Mouse (Mus musculus): Measurements from ENCODE around the gene Lamtor2. TPM values are rescaled to one million over a fixed set of nuclear protein-coding genes. Genes with fewer than 3 reads are reported as not detected.
A peak's percentile ranks its signal among the peaks of the same experiment; 100 is the strongest.

Lamtor2 gene
- polyA plus RNA-seq, 1 experiment from 2014 or later, result 102 TPM

DNA sequence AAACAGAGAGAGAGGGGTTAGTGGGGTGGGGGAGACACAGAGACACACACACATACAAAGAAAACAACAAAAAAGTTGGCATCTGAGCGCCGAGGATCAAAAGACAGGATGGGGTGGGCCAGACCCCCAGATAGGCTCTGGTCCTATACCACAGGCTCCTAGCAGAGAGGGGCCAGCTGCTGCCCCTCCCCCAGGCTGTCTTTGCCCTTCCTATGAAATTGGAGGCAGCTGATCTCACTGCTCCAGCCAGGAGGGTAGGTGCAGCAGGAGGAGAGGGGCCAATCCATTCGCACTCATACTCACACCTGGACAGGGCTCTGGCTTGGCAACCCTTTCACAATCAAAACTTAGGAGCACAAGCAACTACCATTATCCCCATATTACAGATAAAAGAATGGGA is 43.6 kb downstream of the Lamtor2 start:
- ATAC-seq, result no peak
- peak overlapping the region; percentile 84 for H3K4me2 ChIP-seq
- whole genome bisulfite sequencing (ENCODE audit: insufficient replicate concordance), result 52% methylated on average over 3 of the region's 3 CpGs
- H3K4me1 ChIP-seq, result peaks cover 84% of the 10 kb centered on the region
- H3K36me3 ChIP-seq, result no peaks in the 10 kb centered on the region
- peak overlapping the region; percentile 70 for H3K9ac ChIP-seq
- no peaks in the 10 kb centered on the region for H3K9me3 ChIP-seq (replicated peaks)
- H3K27me3 ChIP-seq (replicated peaks), result peaks cover 8% of the 10 kb centered on the region
- H3K27ac ChIP-seq, result peak overlapping the region; percentile 77
- H3K4me3 ChIP-seq, result peak overlapping the region; percentile 53

DNA sequence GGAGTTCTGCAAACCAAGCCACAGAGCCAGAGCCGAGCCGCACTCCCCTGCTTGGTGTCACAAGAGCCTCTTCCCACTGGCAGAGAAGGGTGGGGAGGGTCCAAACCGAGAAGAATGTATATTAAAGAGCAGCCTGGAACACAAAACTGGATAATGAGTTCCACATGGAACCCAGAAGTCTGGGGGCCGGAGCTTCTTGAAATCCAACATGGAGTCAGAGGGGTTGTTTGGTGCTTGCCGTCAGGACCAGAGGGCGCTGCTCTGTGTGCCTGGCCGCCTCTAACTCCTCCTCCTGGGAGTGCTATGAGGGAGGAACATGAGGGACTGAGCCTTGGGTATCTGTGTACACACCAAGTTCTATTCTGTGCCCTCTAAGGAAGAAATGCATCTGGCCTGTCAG is 47.1 kb downstream of the Lamtor2 start:
- no peak overlapping the region for H3K4me3 ChIP-seq
- 60% methylated on average over 7 of the region's 7 CpGs for WGBS (ENCODE audit: insufficient replicate concordance)
- ATAC-seq, result no peak
- no peaks in the 10 kb centered on the region for H3K27me3 ChIP-seq (replicated peaks)
- H3K9me3 ChIP-seq (replicated peaks), result no peaks in the 10 kb centered on the region
- no peak overlapping the region for H3K4me2 ChIP-seq
- H3K4me1 ChIP-seq, result peaks cover 80% of the 10 kb centered on the region
- H3K36me3 ChIP-seq, result peaks cover 3% of the 10 kb centered on the region; the same call in 1 of the 2 replicates
- 0 out of 2 replicates have a peak overlapping the region, but pooled peaks have one; percentile 12 for H3K9ac ChIP-seq
- no peak overlapping the region for H3K27ac ChIP-seq

DNA sequence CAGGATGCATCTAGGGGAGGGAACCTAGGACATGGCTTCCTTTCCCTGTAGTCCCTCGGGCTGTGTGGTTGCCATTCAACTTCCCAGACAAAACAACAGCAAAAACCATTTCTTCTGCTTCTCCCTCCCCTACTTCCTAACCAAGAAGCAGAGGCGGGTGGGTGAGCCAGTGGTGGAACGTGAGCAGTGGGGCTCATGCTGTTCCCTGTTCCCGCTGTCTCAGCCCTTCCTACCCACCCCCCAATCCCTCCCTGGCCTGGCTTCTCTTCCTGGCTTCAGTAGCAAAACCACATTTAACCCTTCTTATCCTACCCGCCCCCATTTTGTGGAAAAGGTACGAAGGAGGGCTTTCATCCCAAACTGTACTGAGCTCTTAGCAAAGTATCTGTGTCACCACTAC is 47.8 kb downstream of the Lamtor2 start:
- Histone ChIP-seq H3K27ac (no peak overlapping the region), H3K9me3 (replicated peaks) (no peaks in the 10 kb centered on the region), H3K36me3 (peaks cover 9% of the 10 kb centered on the region), H3K4me3 (no peak overlapping the region), H3K4me1 (peaks cover 80% of the 10 kb centered on the region), H3K4me2 (no peak overlapping the region), H3K9ac (peak overlapping the region; percentile 12; the same call in 1 of the 2 replicates), H3K27me3 (replicated peaks) (no peaks in the 10 kb centered on the region)
- ATAC-seq, result no peak
- 68% methylated on average over 6 of the region's 6 CpGs for WGBS (ENCODE audit: insufficient replicate concordance)

DNA sequence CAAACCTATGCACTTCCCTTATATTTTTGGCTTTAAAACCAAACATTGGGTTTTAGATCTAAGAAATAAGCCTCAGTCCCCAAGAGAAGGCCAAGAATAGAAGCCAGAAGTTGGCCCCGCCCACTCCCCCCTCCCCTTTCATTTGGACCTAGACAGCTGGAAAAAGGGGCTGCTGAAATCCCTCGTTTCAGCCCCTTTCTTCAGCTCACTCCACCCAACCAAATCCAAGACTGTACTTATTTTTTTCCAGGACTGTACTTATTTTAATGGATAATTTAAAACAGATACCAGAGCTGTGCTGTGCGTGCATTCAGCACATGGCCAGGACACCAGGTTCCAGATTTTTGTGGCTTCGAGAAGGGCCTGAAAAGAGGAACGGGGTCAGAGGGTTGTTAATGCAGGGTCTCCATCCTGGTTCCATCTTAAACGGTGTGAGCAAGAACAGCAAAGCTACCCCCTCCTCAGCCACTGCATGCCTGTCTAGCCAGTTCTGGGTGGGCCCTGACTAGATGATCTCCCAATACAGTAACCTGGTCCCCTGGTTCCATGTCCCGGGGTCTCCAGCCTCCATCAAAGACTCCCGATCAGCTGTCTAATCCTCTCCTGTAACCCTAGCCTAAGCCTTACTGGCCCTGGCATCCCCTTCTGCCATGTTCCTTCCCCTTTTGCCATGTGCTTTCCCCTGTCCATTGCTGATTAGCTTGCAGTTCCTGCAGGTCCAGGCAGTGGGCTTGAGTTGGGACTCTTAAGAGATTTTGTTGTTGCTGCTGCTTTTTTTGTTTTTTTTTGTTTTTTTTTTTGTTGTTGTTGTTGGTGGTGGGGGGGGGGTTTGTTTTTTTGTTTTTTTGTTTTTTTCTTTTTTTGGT is 48.8 kb downstream of the Lamtor2 start:
- Histone ChIP-seq H3K4me3 (no peak overlapping the region), H3K9me3 (replicated peaks) (no peaks in the 10 kb centered on the region), H3K4me1 (peaks cover 80% of the 10 kb centered on the region), H3K27me3 (replicated peaks) (no peaks in the 10 kb centered on the region), H3K9ac (no peak overlapping the region), H3K4me2 (no peak overlapping the region), H3K36me3 (peaks cover 19% of the 10 kb centered on the region), H3K27ac (peak overlapping the region; percentile 27)
- ATAC-seq, result no peak
- WGBS (ENCODE audit: insufficient replicate concordance), result 35% methylated on average over 8 of the region's 8 CpGs

DNA sequence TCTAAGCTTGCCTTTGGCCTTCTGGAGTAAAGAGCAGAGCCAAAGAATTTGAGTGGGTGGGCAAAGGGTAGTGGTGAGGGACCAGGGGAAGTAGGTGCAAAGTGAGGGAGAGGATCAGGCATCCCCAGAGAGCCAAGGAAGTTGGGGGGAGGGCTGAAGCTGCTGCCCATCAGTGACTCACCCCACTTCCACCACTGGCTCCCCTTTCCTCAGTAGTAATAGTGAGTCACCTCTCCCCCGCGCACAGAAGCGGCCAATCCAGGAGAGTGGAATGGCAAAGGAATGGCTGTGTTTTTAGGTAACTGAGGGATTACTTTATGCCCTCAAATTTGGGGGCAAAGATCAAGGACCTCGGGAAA is 49.4 kb downstream of the Lamtor2 start:
- Histone ChIP-seq H3K9me3 (replicated peaks) (no peaks in the 10 kb centered on the region), H3K36me3 (peaks cover 25% of the 10 kb centered on the region), H3K4me2 (peak overlapping the region; percentile 89), H3K27me3 (replicated peaks) (no peaks in the 10 kb centered on the region), H3K27ac (peak overlapping the region; percentile 95), H3K4me1 (peaks cover 82% of the 10 kb centered on the region), H3K9ac (peak overlapping the region; percentile 3; the same call in 1 of the 2 replicates), H3K4me3 (peak overlapping the region; percentile 97)
- ATAC-seq, result peak; percentile 3
- WGBS (ENCODE audit: insufficient replicate concordance), result 26% methylated on average over 4 of the region's 4 CpGs

DNA sequence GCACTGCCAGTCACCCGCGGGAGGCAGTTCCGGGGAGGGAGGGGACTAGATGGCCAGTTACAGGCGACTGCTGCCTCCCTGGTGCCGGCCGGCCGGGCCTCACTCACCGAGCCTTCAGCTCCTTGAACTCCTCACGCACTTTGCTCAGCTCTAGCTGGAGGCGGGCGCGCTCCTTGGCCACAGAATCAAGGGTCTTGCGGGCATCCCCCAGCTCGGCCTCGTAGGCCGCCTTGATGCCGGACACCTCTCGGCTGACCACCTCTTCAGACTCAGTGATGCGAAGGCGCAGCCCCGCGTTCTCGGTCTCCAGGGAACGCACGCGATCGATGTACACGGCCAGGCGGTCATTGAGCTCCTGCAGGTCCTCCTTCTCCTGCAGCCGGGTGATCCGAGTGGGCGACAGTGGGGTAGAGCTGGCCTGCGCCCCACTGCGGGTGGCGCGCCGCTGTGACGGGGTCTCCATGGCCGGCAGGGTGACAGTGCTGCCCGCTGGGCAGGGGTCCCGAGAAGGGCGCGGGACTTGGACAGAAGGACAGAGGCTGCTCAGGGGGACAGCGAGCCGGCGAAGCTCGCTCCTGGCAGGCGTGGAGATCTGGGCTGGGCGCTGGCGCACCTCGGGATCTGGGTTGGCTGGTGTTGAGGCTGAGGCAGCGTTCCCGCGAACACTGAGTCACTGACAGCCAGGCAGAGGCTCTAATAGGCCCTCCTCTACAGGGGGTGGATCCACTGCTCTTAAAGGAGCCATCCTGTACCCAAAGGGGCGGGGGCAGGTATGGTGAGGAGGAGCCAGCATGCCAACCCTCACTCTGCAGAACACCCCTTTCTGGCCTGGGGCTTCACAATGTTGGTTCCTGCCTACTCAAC is 50.0 kb downstream of the Lamtor2 start:
- Histone ChIP-seq H3K27ac (peak overlapping the region; percentile 95), H3K4me2 (peak overlapping the region; percentile 89), H3K4me1 (peaks cover 82% of the 10 kb centered on the region), H3K36me3 (peaks cover 32% of the 10 kb centered on the region), H3K9me3 (replicated peaks) (no peaks in the 10 kb centered on the region), H3K27me3 (replicated peaks) (no peaks in the 10 kb centered on the region), H3K4me3 (peak overlapping the region; percentile 97), H3K9ac (peak overlapping the region; percentile 98)
- WGBS (ENCODE audit: insufficient replicate concordance), result 2% methylated on average over 54 of the region's 55 CpGs
- peak; percentile 93 for ATAC-seq

DNA sequence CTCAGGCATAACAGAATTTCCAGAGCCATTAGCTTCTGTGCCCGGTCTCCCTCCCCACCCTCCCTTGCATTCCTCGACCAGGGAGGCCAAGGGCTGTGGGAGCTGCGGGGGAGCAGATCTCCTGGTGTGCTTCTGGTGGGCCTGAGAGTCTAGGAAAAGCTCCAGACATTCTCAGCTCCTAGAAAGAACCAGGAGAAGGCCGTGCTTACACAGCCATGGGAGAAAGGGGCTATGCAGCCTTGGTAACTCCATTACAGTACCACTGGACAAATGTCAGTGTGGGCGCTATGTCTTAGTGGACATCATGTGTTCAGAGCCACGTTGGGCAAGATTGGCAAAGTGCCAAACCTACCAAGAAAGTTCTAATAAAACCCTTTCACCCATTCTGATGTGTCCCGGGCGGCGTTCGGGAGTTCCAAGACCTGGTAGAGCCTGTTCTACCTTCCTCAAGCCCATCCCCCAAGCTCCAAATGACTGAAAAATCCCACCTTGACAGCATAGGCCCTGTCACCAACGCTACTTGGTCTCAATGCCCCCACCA is 50.8 kb downstream of the Lamtor2 start:
- H3K27me3 ChIP-seq (replicated peaks), result no peaks in the 10 kb centered on the region
- H3K4me1 ChIP-seq, result peaks cover 83% of the 10 kb centered on the region
- peak overlapping the region; percentile 95 for H3K27ac ChIP-seq
- peaks cover 39% of the 10 kb centered on the region for H3K36me3 ChIP-seq
- WGBS (ENCODE audit: insufficient replicate concordance), result 29% methylated on average over 11 of the region's 11 CpGs
- peak; percentile 10; the same call in 1 of the 2 replicates for ATAC-seq
- no peaks in the 10 kb centered on the region for H3K9me3 ChIP-seq (replicated peaks)
- peak overlapping the region; percentile 97 for H3K4me3 ChIP-seq
- H3K9ac ChIP-seq, result peak overlapping the region; percentile 98
- H3K4me2 ChIP-seq, result peak overlapping the region; percentile 89

DNA sequence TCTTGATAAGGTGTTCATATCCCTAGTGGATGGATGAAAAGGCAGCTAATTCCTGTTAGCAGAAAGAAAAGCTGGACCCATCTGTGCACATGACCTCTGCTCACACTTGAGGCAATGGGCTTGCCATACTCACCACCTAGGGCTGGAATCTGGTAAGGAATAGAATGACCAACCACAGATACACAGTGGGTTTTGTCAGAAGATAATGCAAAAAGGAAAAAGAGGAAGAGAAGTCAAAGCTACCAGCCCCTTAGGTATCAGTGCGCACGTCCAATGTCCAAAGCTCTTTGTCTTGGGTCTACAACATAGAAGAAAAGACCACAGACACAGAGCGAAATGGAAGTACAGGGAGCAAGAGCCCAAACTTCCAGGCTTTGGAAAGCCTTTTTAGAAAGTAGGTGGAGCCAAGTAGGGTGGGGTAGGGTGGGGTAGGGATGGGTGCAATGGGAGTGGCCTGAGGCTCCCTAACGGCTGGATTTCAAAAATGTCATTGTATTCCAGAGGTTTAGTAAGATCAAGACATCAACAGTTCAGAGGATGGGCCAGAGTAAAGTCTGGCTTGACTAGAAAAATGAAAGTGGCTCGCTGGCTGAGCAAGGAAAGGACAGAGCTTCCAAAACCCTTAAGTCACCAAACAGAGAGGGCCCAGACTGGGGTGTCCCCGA is 51.4 kb downstream of the Lamtor2 start:
- 28% methylated on average over 6 of the region's 6 CpGs for WGBS (ENCODE audit: insufficient replicate concordance)
- peaks cover 83% of the 10 kb centered on the region for H3K4me1 ChIP-seq
- peak; percentile 38; the same call in 1 of the 2 replicates for ATAC-seq

DNA sequence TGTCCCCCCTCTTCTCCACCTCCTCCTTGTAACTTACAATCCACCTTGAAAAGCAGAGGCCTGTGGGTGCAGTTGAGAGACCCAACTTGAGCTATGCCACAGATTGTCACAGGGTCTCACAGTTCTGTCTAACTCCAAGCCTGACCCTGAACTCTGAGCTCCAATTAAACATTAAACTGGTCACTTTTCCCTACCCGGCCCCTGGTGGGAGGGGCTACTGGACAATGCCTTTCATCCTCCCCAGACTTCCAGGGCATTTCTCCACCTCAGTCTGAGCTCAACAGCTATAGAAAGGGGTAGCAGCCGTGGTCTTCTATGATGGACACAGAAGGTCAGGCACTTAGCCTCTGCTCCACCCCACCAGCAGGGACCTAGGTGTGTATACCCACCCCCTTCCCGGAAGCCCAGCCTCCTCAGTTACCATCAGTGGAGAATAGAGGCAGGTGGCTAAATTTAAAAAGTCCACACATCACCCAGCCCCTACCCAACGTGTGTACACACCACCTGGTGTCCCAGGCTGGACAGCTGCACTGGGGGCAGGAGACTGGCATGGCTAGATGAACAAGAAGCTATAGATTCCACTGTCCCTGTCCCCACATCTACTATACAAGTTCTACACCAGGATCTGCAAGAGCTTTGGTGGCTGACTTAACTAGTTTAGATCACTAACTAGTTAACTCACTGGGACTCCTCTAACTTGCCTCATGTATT is 52.1 kb downstream of the Lamtor2 start:
- Histone ChIP-seq H3K27me3 (replicated peaks) (no peaks in the 10 kb centered on the region), H3K27ac (peak overlapping the region; percentile 95), H3K9me3 (replicated peaks) (no peaks in the 10 kb centered on the region), H3K4me2 (peak overlapping the region; percentile 89), H3K4me1 (peaks cover 87% of the 10 kb centered on the region), H3K36me3 (peaks cover 48% of the 10 kb centered on the region), H3K4me3 (peak overlapping the region; percentile 97), H3K9ac (peak overlapping the region; percentile 98)
- no peak for ATAC-seq
- 53% methylated on average over 4 of the region's 4 CpGs for WGBS (ENCODE audit: insufficient replicate concordance)

More for the DNA sequence above, 51.4 kb downstream of the Lamtor2 start:
- peak overlapping the region; percentile 97 for H3K4me3 ChIP-seq
- peaks cover 43% of the 10 kb centered on the region for H3K36me3 ChIP-seq
- peak overlapping the region; percentile 98 for H3K9ac ChIP-seq
- no peaks in the 10 kb centered on the region for H3K9me3 ChIP-seq (replicated peaks)
- no peaks in the 10 kb centered on the region for H3K27me3 ChIP-seq (replicated peaks)
- H3K4me2 ChIP-seq, result peak overlapping the region; percentile 89
- peak overlapping the region; percentile 95 for H3K27ac ChIP-seq

DNA sequence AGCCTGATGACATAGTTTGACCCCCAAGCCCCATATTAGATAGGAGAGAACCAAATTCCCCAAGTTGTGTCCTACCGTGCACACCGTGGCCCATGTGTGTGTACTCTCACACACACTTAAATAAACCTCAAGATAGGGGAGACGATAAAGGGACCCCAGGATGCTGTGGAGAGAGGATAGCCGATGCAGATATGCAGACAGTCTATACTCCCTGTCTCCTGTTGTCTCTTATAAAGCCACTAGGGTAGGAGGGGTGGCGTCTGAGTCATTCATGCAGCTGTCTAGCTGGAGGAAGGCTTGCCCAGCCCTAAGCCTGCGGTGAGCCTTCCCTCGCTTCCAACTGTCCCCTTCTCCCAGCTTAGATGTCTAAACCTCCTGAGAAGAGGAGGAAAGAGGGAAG is 52.8 kb downstream of the Lamtor2 start:
- Histone ChIP-seq H3K9ac (peak overlapping the region; percentile 98), H3K27me3 (replicated peaks) (no peaks in the 10 kb centered on the region), H3K4me1 (peaks cover 87% of the 10 kb centered on the region), H3K9me3 (replicated peaks) (no peaks in the 10 kb centered on the region), H3K36me3 (peaks cover 52% of the 10 kb centered on the region), H3K27ac (peak overlapping the region; percentile 95), H3K4me2 (peak overlapping the region; percentile 89), H3K4me3 (peak overlapping the region; percentile 97)
- no peak for ATAC-seq
- 49% methylated on average over 7 of the region's 7 CpGs for WGBS (ENCODE audit: insufficient replicate concordance)

All from liver, embryonic 12.5 days (tissue).